Mouse (Mus musculus) frontal cortex, postnatal 10 days (tissue): ENCODE measurements around the gene Tpcn1.

Experiments used
- DNase-seq, 2 experiments: peaks; one replicate each; pipeline ENCODE4 v3.0.0; 2022; ENCODE audit warnings: low spot score in 2 of 2, mixed read lengths in 1 of 2

The Tpcn1 gene

DNA sequence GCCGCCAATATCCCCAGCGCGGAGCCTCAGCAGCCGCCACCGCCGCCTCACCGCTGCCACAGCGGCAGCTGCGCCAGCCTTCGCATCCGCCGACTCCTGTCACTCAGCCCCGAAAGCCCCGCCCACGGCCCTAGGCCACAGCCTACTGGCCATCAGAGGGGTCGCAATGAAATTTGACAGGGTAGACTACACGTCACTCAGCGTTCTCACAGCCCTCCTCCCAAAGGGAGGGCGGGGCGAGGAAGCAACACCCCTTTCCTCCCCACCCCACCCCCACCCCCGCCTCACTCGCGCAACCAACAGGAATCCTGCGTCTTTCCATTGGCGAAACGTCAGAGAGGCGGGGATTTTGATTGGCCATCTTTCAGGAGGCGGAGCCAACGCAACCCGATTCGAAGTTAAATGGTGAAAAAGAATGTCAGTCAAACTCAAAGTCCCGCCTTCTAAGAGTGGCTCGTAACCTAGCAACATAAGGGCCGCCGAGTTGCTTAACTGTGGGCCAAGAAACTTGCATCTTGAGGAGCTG lies at the start of gene Tpcn1, which contains the start of gene Iqcd:
Gene Tpcn1, minus strand, starts transcription at position 105 of the 526 bp plus-strand sequence.
Gene Iqcd, plus strand, starts transcription at position 448 of the 526 bp plus-strand sequence.
- peak; percentile 99 for DNase-seq

DNA sequence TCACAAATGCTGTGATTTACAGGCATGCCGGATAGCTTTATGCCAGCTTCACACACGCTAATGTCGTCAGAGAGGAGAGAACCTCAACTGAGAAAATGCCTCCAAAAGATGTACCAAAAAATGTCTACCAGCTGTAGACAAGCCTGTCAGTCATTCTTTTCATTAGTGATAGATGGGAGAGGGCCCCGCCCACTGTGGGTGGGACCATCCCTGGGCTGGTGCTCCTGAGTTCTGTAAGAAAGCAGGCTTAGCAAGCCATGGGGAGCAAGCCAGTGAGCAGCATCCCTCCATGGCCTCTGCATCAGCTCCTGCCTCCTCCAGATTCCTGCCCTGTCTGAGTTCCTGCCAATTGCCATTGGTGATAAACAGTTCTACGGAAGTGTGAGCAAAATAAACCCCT lies 47.2 kb upstream of the Tpcn1 start:
- DNase-seq: no peak

DNA sequence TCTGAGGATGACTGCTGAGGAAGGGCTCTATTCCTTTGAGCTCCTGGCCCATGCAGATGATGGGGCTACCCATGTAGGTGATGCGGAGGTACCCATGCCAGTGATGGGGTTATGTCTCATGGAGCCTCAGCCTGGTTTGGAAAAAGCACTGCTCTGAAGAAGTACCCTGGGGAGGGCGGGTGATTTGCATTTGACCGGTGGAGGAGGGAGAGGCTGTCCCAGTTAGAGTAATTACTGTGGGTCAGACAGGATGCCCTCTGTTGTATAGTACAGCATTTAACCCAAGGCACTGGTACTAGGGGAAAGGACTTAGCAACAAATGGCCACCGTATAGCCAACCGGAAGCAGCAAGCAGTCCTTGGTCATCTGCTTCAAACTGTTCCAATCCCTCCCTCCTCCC lies 46.4 kb upstream of the Tpcn1 start:
- no peak for DNase-seq

DNA sequence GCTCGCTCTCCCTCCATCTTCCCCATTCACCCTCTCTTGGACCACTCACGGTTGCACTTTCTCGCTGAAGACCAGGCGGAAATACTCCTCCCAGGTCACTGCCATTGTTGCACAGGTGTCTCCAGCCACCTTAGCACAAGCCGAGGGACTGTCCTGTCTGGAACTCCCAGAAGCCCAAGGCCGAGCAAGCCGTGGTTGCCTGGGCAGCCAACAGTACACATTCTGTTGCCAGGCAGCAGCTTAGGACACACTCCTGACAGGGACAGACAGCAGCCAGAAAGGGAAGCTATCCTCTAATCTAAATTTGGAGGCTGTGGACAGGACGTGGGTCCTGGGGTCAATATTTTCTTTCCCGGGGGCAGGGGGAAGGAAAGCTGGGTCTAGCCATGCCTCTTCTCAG lies 45.7 kb upstream of the Tpcn1 start, which contains the start of gene Cfap73:
Gene Cfap73, minus strand, starts transcription at position 105 of the 400 bp plus-strand sequence.
- DNase-seq: no peak

DNA sequence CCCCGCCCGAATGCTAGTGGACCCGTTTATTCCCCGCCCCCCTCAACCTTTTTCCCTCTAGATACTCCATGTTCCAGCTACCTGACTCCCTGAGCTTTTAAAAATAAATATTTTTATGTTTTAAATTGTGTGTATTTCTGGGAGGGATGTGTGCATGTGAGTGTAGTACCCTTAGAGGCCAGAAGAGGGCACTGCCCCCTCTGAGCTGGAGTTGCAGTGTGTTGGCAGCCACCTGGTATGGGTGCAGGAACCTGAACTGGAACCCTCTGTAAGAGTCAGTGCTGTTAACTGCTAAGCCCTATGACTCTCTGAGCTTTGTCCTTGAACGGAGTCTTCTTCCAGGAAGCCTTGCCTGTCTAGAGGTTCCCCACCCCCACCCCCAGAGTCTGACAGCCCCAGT lies 43.4 kb upstream of the Tpcn1 start:
- DNase-seq: no peak

DNA sequence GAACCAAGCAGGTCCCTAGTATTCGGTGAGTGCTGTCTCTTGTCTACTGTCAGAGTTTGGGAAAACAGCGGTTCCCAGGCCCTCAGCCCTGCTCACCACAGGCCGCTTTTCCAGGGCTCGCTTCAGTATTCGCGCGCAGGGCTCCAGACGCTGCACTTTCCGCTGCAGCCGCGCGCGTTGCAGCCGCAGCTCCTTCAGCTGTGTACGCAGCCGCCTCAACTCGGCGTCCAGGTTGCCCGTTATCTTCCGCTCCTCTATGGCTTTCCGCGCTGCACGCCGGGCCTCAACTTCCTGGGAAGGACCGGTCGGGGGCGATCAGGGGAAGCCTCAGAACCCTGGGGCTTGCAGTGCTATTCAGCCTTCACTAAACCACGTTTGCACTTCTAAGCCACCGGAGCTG lies 42.7 kb upstream of the Tpcn1 start:
- DNase-seq: no peak

DNA sequence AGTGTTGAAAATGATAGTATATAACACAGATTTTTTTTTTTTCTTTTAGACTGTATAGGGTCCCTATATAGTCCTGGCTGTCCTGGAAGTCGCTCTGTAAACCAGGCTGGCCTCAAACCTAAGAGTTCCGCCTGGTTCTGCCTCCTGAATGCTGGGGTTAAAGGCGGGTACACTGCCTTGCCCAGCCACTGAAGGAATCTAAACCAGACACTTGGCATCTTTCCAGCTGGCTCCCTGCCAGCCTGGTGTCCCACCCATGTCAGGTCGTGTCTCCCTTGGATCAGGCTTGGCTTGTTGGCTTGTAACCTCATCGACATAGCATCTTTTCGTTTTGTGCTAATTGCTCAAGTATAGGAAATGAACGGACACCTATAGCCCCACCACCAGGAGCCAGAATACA lies 40.2 kb upstream of the Tpcn1 start:
- no peak for DNase-seq

DNA sequence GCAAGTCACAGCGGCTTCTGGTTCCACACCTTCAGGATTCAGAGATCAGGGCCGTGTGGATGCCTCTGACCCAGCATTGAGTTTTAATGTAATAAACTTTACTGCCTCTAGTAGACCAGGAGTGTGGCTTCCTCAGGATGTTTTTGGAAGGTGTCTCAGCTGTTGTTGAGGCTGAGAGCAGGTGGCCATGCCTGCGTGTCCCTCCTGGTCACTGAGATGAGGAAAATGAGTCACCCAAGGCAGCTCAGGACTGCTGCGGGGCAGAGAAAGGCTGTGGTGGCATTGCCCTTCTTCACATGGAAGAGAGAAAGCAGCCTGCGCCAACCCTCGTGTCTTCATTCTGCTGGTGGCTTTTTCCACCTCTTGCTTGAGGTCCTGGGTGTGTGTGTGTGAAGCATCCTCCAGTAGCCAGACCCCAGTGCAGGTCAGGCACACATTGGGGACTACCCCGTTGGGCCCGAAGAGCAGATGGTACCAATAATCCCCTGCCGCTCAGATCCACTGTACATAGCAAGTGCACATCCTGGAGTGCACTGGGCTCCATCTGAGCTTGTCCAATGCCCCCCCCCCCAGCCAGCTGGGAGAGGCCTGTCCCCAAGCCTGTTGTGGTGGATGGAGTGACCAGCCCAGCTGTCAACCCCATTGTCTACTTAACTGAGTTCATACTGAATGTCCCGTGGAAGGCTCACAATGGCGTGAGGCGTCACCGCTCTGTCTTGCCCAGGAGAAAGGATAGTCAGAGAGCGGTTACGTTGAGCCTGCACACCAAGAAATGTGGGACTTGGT lies 39.2 kb upstream of the Tpcn1 start:
- DNase-seq: no peak

DNA sequence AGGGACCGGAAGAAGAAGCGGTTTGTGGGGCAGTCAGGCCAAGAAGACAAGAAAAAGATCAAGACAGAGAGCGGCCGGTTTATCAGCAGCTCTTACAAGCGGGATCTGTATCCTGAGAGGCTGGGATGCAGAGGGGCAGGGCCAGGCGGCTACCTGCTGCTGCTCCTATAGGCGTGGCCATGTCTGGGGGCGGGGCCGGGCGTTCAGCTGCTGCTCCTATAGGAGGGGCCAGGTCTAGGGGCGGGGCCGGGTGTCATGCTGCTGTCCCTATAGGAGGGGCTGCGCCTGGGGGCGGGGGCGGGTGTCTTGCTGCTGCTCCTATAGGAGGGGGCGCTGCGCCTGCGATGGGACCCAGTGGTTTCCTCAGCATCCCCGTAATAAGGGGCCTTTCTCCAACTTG lies 37.9 kb upstream of the Tpcn1 start:
- no peak for DNase-seq

DNA sequence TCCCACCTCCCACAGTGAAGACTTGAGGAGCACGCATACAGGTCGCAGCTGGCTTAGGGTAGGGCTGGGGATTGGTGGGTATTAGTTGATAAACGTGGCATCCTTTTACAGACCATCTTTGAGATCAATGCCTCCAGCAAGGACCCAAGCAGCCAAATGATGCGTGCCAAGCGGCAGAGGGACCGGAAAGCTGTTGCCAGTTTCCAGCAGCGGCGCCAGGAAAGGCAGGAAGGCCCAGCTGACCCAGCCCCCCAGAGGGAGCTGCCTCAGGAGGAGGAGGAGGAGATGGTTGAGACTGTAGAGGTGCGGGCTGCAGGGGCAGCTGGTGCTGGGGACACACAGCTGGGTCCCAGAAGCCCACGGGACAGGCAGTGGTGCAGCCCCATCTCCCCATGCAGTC lies 36.0 kb upstream of the Tpcn1 start:
- no peak for DNase-seq

DNA sequence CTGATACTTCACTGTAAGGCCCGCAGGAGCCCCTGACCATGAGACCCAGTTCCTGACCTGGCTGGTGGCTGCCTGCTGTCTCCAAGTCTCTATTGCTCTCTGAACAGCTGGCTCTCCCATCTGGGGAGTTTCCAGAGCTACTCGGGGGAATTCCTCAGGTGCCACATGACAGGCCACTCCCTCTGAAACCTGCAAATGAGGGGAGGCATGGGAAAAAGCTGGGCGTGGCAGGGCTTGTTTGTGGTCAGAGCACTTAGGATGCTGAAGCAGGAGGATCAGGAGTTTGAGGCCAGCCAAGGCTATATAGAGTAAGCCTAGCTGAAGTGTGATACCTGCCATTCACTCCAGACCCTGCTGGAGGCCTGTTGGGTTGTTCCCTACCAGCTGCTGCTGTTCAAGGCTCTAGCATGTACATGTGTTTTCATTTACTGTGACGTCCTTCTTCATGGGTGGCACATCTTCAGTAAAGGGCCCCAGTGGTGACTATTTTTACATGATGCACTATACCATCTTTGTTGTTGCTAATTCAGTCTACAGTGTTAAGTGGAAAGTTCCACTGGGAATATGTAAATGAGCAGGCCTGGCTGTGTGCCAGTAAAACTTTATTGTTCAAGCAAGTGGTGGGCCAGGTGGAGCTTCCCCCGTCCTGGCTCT lies 33.9 kb upstream of the Tpcn1 start:
- DNase-seq: no peak

DNA sequence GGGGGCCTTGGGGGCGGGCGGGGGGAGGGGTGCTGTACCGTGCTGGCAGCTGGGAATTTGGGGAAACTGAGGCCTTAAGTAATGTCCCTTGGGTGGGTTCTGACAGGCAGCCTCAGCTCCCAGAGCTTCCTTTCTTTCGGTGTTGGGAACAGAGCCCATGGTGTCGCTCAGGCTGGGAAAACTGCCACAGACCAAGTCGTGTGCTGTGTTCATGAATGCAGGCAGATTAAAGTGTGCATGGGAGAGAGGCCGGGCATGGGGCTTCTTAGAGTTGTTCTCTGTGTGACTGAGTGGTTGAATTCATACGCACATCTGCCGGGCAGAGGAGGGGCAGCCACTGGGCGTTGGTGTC lies 33.3 kb upstream of the Tpcn1 start:
- DNase-seq: no peak

DNA sequence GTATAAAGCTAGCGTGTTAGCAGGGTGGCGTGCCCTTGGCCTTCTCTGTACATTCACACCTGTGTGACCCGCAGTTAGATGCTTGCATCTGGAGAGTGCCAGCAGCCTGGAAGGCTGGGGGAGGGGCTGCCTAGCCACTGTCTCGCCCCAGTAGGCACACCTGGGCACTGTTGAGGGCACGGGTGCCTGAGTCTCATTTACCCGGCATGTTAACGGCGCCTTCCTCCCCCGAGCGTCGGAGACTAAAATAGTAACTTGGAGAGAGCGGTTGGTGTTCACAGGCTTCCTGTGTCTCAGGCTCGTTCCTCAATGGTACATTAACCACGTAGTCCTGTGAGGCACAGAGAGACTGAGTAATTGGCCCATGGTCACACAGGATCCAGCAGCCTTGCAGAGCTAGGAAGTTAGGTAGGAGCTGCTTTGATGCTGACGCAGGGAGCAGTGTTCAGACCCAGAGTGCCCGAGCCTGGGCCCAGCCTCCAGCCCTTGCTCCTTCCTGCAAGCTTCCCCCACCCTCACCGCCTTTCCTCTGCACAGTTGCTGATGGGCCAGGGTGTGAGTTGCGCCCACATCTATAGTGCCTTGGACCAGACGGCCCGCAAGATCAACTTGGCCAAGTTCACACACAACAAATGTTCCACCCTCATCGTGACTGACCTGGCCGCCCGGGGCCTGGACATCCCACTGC lies 32.7 kb upstream of the Tpcn1 start:
- DNase-seq: no peak

DNA sequence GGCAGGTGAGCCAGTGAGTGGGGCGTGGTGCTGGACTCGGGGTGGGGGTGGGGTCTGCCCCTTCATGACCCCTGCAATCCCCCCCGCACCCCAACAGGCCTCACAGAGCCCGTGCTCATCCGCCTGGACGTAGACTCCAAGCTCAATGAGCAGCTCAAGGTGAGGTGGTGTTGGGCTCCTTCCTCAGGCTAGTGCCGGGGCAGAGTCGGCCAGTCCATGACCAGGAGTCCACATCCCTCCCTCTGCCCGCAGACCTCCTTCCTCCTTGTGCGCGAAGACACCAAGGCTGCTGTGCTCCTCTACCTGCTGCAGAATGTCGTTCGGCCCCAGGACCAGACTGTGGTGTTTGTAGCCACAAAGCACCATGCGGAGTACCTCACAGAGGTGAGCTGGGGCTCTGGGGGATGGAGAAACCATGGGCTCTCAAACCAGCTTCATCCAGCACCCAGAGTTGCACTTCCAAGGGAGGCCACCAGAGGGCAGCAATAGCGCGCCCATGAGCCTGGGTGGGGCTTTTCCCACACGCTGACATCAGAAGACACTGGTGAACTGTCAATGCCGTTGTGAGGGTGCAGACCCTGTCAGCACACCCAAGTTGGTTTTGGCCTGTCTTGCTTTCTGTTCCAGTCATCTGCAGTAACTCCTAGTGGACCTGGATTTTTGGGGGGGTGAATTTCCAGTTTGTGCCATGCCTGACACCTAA lies 32.1 kb upstream of the Tpcn1 start:
- DNase-seq: peak in 1 of 2 experiments; percentile 85

DNA sequence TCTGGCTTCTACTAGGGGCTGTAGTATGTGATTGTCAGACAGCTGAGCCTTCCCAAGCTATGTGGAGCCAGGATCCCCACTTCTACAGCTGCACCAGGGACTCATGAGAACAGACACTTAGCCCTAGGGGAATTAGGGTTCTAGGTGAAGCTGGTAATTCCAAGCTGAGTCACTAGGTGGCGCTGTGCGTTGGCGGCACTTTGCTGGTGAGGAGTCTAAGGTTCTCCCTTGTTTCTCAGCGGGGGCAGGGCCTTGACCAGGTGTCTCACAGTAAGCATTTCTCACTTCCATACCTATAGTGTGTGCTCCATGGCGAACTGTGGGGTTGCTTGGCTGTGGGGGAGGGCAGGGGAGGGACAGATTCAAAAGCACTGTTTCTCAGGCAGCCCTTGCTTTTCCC lies 30.7 kb upstream of the Tpcn1 start:
- no peak for DNase-seq

DNA sequence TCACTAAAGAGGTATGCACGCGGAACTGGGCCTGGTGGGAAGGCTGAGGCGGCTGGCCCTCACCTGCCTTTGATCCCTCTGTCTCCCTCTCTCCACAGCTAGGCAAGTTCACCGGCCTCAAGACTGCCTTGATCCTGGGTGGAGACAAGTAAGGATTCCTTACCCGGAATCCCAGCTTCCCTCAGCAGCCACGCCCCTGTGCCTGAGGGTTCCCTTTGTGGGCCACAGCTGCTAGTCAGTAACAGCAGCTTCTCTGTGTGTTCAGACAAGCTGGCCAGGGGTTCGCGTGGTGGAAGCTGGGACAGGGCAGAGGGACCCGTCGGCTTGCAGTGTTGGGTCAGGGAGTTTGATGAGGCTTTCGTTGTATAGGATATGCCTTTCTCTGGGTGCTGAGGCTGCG lies 30.3 kb upstream of the Tpcn1 start:
- DNase-seq: no peak

DNA sequence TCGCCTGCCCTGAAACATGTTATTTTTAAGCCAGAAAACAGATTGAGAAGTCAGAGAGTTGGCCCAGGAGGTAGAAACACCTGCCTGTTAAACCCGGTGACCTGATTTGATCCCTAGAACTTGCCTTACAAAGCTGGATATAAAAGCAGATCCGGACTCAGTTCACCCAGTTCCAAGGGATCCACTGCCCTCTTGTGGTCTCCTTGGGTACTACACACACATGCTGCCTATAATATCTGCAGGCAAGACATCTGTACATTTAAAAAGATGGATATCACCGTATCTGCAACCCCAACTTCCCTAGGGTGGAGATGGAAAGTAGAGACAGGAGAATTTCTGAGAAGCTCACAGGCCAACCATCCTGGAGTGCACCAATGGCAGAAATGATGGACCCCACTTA lies 27.4 kb upstream of the Tpcn1 start:
- DNase-seq: no peak

DNA sequence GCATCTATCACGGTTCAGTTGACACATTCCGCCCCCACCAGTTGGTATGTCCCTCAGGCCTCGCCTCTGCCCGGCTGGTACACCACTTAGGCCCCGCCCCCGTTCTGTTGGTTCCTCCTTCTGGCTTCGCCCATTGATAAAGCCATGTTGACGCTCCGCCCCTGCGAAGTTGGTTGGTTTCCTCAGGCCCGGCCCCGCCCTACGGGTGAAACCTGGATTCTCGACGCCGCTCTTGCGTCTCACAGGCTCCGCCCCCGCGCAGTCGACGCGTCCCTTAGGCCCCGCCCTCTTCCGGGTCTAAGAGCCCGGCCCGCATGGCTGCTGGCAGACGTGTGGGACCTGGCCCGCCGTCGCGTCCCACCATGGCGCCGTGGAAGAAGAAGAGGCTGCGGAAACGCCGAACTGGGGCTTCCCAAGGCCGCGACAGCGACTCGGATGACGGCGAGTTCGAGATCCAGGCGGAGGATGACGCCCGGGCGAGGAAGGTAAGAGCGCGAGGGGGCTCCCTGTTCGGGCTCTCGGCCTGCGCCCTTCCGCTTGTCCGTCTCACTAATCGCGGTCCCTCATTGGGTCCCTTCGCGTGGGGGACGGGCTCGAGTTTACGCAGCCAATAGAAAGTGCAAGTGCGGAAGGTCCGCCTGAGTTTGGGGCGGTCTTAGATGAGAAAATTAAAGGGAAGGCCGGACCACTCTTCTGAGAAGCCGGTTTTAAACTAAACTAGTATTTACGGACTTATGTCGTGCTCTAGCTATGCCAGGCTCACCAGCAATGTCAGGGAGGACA lies 24.5 kb upstream of the Tpcn1 start:
- peak; percentile 100 for DNase-seq

DNA sequence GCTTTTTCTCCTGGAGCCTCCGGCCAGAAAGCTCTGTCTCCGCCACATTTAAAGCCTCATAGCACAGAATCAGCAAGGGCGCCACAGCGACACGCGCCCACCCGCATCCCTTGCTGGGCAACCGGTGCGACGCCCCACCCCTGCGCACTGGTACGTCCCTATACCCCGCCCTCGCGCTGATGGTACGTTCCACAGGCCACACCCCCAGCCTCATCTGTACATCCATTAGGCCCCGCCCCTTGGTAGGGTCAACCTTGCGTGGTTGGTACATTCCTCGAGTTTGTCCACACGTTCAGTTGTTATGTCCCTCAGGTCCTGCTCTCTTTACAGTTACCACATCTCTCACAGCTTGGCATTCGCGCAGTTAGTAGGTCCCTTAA lies 24.0 kb upstream of the Tpcn1 start, which contains the start of the genes Rita1 and Ddx54:
Gene Rita1, minus strand, starts transcription at position 148 of the 380 bp plus-strand sequence.
Gene Ddx54, plus strand, starts transcription at position 298 of the 380 bp plus-strand sequence.
- peak; percentile 96 to 98 for DNase-seq

DNA sequence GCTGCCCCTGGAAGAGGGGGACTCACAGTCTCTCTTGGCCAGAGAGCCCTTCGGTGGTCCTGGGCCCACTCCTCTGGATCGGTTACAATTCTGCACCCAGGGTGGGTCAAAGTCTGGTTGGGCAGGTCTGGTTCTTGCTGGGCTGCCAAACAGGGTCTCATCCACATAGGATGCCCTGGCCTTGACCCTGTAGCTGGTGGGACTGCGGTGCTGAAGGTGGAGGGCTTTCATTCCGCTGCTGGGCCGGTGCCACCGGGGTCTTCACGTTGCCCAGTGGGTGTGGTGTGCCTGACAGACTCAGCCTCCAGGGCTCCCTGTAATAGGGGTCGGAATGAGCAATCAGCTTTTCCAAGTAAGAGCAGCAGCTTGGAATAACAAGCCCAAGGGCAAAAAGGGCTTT lies 22.9 kb upstream of the Tpcn1 start:
- no peak for DNase-seq

DNA sequence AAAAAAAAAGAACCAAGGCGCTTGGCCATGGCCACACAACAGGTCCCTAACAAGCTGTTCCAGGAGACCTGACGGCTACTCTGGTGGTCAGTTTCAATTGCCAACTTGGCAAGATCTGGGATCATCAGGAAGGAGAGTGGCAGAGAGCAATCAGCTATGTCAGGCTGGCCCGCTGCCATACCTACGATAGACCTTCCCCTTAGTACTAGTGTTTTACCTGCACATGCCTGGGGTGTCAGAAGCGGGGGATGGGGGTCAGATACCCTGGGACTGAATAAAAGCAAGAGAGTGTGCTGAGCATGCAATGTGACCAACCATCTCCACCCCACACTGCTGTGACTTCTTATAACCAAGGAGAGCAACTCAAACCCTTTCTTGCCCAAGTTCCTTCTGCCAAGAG lies 22.4 kb upstream of the Tpcn1 start:
- no peak for DNase-seq
